Mouse (Mus musculus) T-helper 2 cell (primary cell): ENCODE data around the gene Ints4.

Source experiments
- in situ Hi-C: fragments of 300-600 bp; cut with MboI, MseI; formaldehyde crosslinking; loops from one replicate; pipeline ENCODE4 v1.15.1; 2025; ENCODE audit warnings: high pct_unique_total_duplicates

Ints4 gene

DNA sequence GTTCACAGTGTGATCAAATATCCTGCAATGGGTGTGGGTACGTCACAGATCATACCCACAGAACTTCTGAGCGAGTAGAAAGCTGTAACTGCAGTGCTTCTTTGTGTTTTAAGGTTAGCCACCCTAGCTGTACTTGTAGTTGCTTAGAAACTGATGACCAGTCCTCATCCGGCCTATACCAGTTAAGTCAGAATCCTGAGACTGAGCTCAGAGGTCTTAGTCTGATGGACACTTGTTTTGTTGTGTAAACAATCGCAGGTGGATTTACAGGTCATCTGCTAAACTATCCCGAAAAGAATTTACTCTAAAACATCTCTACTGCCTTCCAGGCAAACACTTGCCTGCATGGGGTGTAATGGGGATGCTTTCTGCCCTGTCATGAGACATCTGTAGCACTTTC, 55.8 kb downstream of the Ints4 start:
- in situ Hi-C loops = loop anchor here (10.0 kb wide), 1 partner anchor 1398 kb away; no protein-coding TSS in a partner anchor

DNA sequence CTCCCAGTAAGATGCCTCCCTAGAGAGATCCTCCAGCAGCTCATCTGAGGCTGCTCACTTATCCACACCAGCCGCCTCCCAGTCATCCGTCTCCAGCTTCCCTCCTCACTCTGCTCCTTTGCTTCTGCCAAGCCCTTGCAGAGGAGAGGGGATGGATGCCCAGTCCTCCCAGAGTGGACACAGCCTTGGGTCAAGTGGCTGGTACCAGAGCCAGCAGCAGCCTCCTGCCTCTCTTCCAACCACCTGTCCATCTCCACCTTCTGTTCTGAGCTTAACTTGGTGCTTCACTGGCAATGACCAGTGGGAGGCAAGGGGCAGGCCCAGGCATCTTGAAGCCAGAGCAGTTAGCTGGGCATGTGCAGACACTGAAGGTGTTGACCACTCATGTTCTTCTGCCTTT, 65.7 kb downstream of the Ints4 start:
- in situ Hi-C loops = no loop called here

DNA sequence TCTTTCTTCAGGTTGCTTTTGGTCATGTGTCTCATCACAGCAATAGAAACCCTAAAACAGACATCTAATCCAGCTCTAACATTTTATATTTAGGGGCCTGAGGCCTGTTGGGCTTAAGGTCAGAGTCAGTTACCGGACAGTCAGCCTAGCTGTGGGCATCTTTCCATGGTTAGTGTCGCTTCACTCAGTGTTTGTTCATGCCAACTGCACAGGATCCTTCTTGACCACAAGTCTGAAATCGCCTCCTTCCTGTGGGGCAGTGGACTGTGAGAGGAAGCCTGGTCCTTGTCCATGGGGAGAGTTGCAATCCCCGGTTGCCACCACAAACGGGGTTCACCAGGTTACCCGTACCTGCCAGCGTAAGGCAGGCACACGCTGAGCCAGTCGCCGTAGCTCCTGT, 68.5 kb downstream of the Ints4 start:
- in situ Hi-C loops = no loop called here

GRCm38 (mm10) chr7:97550673-97551072, 69.9 kb downstream of the Ints4 start:
- in situ Hi-C loops = no loop called here

DNA sequence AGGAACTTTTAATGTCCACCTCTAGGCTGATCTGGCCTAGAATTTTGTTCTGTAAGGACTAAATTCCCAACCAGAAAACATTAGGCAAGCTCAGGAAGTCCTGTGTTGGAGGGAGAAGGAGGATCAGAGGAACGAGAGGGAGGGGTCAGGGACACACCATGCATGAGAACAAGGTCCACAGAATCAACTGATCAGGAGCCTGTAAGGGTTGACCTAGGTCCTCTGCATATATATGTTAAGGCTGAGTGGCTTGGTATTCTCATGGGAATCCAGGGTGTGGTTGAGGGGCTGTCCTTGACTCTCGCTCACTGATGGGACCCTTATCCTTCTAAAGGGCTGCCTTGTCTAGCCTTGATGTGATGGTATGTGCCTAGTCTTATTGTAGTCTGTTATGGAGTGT, 82.8 kb downstream of the Ints4 start:
- in situ Hi-C loops = no loop called here

GRCm38 (mm10) chr7:97569372-97569771, 88.6 kb downstream of the Ints4 start:
- in situ Hi-C loops = no loop called here

DNA sequence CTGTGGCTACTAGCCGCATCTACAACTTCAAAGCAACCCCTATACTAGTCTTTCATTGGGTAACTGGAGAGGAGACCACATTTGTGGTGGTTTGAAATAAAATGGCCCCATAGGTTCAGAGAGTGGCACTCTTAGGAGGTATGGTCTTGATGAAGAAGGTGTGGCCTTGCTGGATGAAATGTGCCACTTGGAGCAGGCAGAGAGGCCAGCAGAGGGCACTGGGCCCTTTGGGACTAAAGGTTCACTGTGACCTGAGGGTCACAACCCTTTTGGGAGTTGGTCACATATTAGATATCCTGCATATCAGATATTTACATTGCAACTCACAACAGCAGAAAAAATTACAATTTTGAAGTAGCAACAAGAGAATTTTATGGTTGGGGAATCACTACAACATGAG, 89.6 kb downstream of the Ints4 start:
- in situ Hi-C loops = no loop called here

GRCm38 (mm10) chr7:97578361-97579066, 97.8 kb downstream of the Ints4 start:
- in situ Hi-C loops = no loop called here

- in situ Hi-C loops = no loop called here
Measured at GRCm38 (mm10) chr7:97579067-97579975, 98.6 kb downstream of the Ints4 start, which contains the start of the genes Aamdc and Rsf1. Aamdc (minus strand) TSS chr7:97579497. Rsf1 (plus strand) TSS chr7:97579889.

- in situ Hi-C loops = no loop called here
Measured at GRCm38 (mm10) chr7:97579976-97580842, 99.5 kb downstream of the Ints4 start.

DNA sequence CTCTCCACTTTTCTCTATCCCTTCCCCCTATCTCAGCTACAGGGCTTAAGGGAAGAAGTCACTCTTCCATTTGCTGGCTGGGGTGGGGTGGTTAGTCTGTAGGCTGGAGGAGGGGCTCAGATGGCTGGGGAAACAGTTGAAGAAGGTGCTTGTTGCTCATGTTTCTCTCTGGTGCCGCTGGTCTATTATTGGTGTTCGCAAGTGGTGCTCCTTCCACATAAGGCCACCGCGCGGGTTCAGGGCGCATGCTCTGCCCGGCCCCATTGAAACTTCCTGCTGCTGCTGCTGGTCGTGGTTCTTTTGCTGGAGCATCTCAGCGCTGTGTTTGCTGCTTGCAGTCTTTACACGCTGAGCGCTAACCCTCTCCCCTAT, 100.1 kb downstream of the Ints4 start:
- in situ Hi-C loops = no loop called here

DNA sequence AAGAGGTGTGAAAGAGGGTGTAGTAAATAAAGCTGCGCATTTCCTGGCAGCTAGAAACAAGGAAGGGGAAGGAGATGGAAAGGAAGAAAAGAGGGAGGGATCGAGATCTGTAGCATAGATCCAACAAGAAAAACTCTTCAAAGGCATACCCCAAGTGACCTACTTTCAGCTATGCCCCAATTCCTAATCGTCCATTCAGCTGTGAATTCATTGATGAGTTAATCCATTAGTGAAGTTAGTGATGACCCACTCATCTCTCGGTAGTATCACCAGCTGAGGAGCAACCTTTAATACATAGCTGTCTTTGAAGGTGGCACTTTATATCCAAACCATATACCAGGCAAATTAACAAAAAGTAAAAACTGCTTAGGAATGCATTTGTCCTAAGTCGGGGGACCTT, 107.8 kb downstream of the Ints4 start:
- in situ Hi-C loops = no loop called here

DNA sequence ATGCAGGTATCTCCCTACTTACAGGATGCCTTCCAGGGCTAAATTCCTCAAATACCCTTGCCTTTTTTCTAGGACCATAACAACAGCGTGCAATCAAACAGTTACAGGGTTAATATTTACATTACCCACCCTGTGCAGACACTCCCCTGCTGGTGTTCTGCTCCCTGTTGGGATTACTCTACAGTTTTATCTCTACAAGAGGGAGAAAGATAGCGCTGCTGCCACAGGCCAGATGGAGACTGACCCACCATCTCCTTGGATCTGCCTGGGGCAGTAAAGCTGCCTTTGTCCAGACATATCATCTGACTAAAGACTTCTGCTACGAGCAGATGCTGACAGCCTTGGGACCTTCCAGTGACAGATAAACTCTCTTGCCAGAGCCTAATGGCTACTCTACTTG, 109.7 kb downstream of the Ints4 start:
- in situ Hi-C loops = no loop called here
